Mouse (Mus musculus) gastrocnemius, adult 8-10 months (tissue): ENCODE measurements at regions not wholly inside any gene's neighbourhood (a gene's known extent, or its start where the extent isn't known, plus 50 kb on each side); places are given as distances from the start of the nearest gene placed in this dataset.

Experiments
- DNase-seq, 2 experiments: peaks; one replicate each; pipeline ENCODE4 v3.0.0; 2022; ENCODE audit warnings: low spot score in 2 of 2

DNA sequence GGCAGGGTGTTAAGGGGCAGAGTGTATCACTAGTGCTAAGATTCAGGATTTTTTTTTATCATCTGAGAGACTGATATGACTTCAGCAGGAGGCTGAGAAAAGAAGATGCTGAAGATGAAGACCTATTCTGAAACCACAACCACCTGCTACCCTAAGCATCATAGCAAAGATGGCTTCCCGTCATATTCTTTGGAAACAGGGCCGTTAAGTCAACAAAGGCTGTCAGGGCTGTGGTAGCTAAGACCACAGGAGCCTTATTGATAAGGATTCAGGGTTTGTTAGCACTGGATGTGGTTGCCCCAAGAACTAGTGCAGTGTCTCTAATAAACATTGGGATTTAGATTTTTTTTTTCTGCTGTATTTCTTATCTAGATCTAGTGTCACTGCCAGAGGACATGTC is 56.7 kb upstream of the Rasgrp1 start:
- no peak for DNase-seq

DNA sequence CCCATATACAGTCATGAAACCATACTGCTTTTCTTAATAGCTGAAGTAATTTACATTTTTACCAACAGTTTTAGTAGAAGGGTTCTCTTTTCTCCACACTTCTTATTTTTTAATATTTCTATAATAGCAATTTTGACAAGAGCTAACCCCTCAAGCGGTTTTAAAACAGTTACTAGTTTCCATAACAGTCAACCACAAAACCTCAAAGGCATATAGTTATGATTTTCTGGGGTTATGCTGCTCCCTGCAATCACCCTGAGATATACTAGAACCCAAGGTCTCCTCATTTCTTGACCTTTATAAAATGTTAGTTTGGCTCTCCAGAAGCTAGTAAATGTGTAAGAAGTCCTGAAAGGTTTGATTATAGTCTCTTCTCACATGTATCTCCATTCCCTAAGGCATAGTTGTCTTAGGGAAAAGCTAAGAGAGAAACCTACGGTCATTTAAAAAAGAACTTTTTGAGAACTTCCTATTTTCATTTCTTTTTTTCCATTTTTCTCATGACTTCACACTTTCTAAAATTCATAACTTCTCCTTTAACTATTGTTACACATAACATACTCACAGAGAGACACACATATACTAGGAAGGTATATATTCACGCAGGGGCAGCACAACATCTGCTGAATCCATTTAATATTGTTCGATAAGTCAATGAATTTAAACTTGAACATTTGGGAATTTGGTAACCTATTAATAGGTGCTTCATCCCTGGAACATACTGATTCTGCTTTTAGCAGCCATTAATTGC is 60.8 kb upstream of the Rasgrp1 start:
- DNase-seq = no peak

DNA sequence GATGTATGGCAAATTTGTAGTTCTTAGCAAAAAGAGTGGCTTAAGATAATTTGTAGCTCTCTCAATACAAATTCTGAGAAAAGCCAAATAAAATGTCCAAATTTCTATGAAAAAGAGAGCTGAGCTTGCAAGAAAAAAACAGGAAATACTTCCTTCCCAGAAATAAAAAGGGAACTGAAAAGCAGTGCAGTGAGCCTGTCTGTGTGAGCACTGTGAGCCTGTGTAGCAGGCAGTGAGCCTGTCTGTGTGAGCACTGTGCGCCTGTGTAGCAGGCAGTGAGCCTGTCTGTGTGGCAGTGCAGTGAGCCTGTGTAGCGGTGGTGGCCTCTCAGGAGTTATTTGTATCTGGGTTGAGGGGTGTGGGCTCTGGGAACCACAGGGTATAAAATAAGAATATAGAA is 62.7 kb upstream of the Rasgrp1 start:
- DNase-seq = no peak

DNA sequence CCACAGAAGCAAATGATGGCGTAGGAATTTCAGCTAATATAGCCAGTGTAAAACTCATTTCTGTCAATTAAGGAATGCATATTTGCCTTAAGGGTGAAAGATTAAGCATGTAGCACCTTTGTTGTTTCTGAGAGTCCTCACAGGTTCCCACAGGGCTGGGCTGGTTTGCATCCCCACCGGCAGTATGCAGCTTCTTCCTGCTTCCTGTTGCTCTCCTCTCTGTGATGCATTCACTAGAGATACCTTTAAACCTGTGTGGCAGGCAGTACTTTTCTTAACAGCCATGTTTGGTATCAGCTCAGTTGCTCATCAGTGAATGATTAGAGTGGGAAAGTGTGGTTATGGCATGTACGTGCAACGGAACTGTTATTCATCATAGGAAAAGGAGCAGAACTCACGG is 65.4 kb upstream of the Rasgrp1 start:
- DNase-seq = no peak

DNA sequence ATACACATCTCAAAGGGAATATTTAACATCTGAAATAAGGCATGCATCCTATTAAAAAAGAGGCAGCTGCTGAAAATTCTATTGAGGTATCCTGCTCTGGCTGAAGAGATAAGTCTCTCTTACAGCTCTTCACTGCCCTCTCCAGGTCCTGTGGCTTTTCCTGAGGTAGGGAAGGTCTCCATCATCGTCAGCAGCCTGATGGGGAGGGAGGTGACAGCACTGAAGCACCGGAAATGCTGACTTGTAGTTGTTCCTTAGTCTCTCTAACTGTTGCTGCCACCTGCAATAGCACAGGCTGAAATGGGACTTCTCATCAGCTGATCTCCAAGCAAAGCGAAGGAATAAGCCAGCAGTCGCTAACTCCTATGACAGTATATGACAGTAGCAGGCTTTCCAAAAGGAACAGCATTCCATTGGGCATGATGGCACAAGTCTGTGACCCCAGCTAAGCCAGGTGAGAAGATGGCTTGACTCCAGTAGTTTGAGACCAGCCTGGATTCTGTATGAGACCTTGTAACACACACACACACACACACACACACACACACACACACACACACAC is 69.3 kb upstream of the Rasgrp1 start:
- no peak for DNase-seq

DNA sequence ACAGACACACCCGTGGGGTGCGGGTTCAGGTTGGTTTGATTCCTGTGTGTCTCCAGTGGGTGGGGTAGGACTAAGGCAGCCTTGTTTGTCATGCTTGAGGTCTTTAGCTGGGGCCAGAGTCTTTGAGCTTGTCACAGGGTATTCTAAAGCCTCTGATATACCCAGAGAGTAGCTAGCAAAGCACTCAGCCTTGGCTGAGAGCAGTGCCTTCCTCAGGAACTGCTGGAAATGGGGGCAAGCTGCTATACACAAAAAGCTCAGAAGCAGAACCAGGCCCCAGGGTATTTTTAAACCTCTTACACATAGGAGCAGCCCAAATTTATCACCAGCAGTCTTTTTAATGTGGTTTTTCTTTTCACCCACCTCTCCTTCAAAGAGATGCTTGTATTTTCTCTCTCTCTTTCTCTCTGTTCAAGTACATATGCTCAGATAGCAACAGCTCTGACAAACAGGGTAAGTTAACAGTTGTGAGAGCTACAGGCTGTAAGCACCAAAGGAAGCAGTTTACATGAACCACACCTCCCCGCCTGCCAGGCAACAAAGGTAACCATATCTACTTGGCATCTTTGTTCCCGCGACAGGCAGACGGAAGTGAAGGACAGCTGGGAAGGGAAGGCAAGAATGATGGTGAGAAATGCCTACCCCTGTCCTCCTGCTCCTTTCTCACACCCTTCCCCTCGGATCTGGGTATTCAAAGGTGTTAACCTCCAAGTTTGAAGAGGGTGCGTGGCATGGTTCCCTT is 74.6 kb upstream of the Rasgrp1 start:
- no peak for DNase-seq

DNA sequence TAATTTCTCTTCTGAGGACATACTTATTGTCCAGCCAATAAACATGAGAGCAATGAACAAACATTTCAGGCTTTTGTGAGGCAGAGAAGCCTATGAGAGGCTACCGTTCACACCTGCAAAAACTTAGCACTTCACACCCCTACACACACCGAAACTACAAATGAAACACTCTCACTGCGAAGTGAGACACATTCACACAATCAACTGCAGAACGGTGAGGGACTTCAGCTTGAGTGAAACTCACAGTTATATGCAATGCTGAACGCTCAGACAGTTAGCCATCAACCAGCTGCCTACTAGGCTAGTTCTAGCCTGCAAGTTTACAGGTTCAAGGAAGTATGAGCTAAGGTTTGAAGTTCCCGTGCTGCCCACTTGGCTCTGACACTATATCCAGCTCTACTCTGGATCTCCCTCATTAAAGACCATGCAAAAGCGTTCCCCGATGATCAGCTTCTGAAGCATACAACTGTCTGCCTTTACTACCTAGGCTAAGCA is 75.4 kb upstream of the Rasgrp1 start:
- DNase-seq = no peak

DNA sequence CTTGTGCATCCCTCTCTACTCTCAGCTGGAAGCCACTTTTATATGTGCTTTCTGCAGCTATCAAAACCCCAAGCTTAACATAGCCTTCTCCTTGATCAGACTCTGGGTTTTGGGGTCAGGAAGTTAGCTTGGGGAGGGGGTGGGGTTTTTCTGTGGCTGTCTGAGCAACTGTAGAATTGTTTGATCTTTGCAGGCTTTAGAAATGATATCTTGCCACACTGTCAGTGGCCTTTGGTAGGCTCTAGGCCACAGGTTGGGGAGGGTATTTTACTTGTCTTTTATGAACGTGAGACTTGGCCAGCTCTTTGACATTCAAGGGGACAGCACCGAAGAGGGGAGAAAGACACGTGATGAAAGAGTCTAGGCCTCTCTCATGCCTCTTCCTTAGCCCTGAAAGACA is 75.9 kb upstream of the Rasgrp1 start:
- no peak for DNase-seq

DNA sequence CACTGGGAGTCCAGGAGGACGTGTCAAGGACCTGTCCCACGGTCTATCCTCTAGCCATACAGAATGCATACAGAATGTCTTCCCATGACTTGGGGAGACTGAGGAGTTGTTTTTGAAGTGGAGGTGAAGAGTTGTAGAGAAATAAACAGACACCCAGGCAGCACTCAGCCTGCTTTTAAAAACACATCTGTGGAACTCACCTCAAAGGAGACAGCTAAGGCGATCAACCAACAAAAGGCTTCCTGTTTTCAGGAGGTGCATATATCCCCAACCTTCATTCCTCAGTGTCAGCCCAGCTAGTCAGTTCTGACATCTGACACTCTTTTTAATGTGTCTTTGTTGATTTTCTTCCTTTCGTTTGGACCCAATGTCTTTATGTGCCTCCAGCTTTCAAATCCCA is 78.6 kb upstream of the Rasgrp1 start:
- no peak for DNase-seq

DNA sequence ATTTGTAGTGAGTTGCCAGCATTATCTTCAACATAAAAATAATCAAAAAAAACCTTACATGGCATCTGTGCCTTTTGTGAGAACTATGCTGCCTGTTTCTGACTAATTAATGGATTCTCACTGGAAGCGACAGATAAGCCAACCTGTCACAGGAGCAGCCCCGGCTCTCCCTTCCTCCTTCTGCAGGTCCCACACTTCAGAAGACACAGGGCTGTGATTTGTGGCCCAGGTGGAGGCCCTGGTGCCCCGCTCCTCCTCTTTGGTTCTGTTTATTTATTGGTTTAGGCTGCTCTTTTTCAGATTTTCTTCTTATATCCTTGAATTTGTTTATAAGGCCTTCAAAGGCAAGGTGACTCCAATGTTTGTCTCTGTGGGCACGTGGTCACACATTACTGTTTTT is 80.0 kb upstream of the Rasgrp1 start:
- no peak for DNase-seq

DNA sequence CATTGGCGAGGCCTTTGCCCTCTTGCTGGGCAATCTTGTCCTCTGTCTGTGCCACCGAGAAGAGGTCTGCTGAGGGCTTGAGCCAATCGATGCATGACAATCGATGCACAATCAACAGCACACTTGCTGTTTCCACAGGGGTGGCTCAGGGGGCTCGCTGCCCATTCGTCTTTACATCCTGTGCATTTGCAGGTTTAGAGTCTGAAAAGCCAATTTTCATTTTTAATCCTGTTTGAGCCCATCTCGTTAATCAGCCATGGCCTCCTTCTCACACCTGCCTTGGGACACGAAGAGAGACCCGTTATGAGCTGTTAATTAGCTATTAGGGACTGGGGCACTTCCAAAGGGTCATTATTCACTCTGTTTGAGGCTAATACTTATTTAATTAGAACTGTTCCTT is 86.4 kb upstream of the Rasgrp1 start:
- DNase-seq = no peak

DNA sequence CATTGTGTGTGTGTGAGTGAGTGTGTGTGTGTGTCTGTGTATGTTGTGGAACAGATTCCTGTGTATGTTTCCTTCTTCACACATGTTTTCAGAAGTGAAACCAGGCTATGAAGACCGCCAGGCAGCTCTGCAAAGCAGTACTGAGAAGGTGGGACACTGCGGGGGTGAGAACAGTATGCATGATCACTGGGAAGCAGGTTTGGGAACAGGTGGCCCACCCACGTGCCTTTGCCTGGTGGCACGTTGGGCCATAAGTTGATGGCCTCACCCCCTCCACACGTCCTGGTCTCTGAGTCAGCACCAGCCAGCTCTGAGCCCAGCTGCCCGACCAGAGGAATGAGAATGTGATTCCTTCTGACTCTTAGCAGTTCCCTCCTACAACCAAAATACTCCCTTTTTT is 89.2 kb upstream of the Rasgrp1 start:
- no peak for DNase-seq

DNA sequence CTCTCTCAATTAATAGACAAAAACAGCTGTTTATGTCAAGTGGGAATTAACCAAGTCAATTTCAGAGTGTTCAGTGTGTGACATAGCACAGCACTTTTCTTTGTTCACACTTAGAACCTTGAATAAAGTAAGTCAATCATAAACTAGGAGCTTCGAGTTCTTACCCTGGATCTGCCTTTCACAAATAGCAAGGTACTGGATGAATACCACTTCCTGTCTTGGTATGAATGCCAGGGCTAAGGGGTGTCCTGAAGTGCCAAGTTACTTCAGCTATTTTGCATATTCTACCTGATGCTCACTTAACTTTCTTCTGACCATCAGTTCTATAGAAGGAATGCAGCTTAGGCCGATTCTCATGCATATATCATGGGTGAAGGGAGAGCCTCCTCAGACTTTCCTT is 90.1 kb upstream of the Rasgrp1 start:
- no peak for DNase-seq

DNA sequence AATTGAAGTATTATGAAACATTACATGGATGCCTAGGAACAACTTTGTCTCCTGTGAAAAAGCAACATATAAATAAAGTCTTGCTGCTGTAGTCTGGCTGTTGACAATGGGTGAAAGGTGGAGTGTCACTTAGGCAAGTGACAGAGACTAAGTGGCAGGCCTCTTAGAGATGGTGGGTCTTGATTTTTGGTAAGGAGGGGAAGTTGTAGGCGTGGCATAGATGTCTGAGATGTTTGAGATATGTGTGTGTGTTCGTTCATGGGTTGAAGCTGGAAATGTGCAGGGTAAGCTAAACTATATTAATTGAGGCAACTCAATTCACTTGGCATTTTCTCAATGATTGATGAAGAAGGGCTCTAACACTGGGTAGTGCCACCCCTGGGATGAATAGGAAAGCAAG is 90.7 kb upstream of the Rasgrp1 start:
- no peak for DNase-seq

DNA sequence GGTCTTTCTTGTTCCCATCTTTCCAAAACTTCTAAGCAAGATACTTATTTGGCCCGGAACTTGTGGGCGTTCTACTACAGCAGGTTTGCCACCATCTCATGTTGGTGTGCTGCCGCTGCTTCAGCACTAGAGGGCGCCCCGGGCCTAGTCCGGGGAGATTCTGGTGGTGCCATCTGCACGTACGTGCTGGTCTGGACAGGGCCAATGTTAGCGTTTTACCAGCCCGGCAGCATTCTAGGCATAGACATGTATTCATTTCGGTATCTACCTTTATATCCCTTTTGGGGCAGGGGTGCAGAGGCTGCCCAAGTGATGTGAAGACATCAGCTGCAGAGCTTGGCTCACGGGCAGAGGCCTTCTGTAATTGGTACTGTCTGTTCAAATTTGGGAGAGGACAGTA is 95.3 kb upstream of the Rasgrp1 start:
- no peak for DNase-seq

DNA sequence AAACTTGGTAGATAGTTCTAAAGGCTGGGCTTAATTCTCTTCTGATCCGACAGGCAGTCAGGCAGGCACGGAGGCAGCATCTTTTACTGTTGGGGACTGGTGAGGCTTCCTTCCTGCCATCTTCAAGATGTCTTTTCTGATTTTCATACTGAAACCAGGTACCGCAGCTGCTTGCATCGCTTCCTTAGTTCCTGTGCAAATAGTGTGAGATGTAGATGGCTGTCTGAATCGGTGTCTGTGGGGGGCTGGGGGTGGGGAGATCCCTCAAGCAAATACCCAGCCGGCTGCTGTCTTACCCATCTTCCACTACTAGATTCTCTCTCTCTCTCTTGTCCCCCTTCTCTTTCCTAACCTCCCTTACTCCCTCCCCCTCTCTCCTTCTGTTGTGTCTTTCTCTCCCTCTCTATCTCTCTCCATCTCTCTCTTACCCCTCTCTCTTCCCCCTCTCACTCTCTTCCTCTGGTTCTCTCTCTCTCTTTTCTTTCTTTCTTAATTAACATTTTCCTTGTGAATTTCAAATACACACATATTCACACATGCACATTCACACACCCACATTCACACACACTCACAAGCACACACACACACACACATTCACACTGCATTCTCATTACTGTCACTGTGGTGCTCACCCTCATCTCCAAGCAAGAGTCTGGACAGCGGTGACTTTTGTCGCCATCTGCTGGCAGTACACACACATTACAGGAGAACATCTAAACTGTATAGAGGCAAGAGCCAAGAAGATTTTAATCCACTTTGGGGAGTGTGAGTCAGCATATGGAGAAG is 96.0 kb upstream of the Rasgrp1 start:
- DNase-seq = peak; percentile 4 to 25

DNA sequence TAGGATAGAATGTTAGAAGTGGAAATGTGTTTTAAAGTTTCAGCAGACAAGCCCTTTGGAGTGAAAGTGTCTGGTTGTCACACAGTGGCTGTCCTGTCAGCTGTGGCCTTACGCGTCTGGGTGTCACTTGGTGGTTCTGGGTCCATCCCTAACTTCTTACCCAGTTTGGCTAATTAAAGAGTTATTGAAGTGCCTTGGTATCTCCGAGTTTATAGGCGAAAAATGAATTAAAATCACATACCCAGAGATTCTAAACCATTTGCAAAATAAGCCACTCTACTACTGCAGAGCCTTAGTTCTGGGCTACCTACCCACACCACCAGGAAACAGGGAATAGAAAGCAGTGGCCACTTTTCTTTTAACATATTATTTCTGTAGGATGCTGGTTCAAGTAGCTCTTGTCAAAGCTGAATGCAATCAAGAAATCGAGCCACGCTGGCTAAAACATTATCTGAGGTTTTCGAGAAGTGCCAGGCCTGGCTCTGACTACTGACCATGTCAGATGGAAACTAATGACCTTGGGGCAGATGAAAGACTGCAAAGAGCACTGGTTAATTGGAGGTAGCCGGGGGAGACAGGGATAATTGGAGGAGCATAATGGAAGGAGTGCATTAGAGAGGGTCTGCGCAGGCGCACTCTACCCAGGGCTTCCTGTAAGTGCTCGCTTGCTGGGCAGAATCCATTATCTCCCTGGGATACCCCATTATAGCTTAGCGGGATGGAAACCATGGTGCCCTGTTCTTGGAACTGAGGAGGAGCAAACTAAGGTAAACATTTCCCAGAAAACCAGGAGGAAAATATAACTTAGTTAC is 96.8 kb upstream of the Rasgrp1 start:
- no peak for DNase-seq

DNA sequence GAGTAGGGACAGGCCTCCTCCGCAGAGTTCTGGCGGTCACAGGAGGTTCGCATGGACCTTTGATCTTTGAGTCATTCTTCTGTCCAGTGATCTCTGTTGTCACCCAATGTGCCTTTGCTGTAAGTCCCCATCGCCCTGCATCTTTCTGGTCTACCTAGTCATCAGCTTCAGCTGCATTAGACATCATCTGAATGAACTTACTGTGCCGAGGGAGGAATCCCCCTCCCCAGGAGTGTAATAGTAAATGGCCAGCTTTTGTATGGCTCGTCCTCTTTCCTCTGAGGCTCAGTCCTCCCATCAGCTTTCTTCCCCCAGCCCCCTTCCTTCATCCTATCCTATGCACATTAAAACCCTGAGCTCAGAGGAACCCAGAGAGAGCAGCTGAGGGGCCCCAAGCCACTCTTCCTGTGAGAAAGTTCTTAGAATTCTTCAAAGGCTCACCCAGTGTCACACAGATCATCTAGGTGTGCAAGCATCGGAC is 98.0 kb upstream of the Rasgrp1 start:
- DNase-seq = no peak

DNA sequence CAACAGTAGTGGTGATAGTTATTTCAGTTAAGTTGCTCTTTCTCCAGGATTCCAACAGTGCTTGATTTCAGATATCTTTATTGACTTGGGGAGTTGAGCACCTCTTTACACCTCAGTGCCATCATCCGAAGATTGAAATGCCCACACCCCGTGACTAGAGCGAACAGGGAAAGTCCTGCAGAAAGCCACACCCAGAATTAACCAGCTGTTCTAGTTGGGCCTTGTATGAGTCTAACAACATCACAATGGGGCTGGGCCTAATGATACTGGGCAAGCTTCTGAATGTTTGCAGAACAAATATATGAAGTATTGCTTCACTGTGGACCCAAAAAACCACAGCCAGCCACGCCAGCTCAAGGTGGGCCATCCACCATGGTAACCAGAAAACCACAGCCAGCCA is 100.1 kb upstream of the Rasgrp1 start:
- DNase-seq = no peak

DNA sequence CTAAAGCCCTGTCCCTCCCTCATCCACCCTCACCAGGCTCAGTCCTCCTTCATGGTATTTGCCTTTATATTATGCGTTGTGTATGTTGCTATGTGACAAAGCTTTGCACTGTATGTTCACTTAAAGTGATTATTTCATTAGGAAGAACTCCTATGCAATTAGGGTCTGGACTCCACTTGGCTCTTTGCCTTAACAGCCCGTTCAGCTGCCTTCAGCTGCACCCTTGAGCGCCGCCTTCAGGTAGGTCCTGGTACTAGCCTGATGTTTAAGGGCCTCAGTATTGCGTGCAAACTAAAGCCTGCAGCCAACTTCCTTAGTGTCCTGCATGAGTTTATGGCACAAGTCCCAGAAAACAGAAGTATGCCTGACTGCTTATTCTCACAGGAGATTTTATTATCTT is 101.9 kb upstream of the Rasgrp1 start:
- DNase-seq = no peak

DNA sequence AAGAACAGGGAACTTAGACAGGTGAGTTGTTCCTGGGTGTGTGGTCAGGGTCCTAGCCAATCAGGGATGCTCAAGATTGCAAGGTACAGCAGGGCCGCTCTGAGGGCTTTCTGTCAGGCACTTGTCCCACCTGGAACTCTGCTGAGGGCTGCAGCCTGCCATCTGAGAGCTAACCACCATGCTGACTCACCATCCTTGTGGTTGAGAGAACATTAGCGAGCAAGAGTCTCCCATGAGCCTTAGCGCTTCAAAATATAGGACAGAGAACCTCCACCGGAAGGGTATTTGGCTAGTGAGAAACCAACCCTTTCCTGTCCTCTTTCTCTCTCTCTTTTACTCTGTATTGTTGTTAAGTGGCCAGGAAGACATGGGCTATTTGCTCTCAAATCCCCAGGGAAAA is 104.1 kb upstream of the Rasgrp1 start:
- DNase-seq = no peak
